24 mouse cellular contexts compared by ENCODE assay signal in genomic region chr5:72222902-72223301, GRCm38 (mm10). TPM values are rescaled to one million over a fixed set of nuclear protein-coding genes. Genes with fewer than 3 reads are reported as not detected.
DNase-seq lines count a peak whose midpoint lies in the region; ATAC-seq lines count a peak whose summit lies in the region.
"Had no signal": no experiment of that assay in that cellular context is flagged by ENCODE, and none has a peak within 500 bp of the region (broad histone marks: within the 10 kb centered on the region; RNA-seq: fewer than 3 reads in every experiment).

No protein-coding gene starts in this region.

- H3K4me3 ChIP-seq in liver, embryonic 13.5 days (replicated peaks): no peak overlapping the region
- H3K4me3 ChIP-seq in forebrain, embryonic 15.5 days: no peak overlapping the region
- H3K4me3 ChIP-seq: kidney, embryonic 15.5 days; limb, embryonic 12.5 days; neural tube, embryonic 15.5 days had no signal

- no peak overlapping the region for H3K4me2 ChIP-seq in liver, embryonic 13.5 days
- no peak overlapping the region for H3K4me2 ChIP-seq in forebrain, embryonic 15.5 days (replicated peaks)
- H3K4me2 ChIP-seq: kidney, embryonic 15.5 days; limb, embryonic 12.5 days; neural tube, embryonic 15.5 days had no signal

- no peaks in the 10 kb centered on the region for H3K27me3 ChIP-seq in liver, embryonic 13.5 days
- no peaks in the 10 kb centered on the region for H3K27me3 ChIP-seq in forebrain, embryonic 15.5 days
- H3K27me3 ChIP-seq: kidney, embryonic 15.5 days; limb, embryonic 12.5 days; neural tube, embryonic 15.5 days had no signal

- no peak overlapping the region for H3K9ac ChIP-seq in liver, embryonic 13.5 days
- no peak overlapping the region for H3K9ac ChIP-seq in forebrain, embryonic 15.5 days (replicated peaks)
- H3K9ac ChIP-seq: kidney, embryonic 15.5 days; limb, embryonic 12.5 days; neural tube, embryonic 15.5 days had no signal

- H3K9me3 ChIP-seq in liver, embryonic 13.5 days (replicated peaks): no peaks in the 10 kb centered on the region
- H3K9me3 ChIP-seq in forebrain, embryonic 15.5 days: no peaks in the 10 kb centered on the region
- H3K9me3 ChIP-seq: kidney, embryonic 15.5 days; limb, embryonic 12.5 days; neural tube, embryonic 15.5 days had no signal

- 80% methylated on average over 3 of the region's 3 CpGs for WGBS in liver, embryonic 13.5 days (ENCODE audit: insufficient replicate concordance)
- 88% methylated on average over 3 of the region's 3 CpGs for WGBS in forebrain, embryonic 15.5 days

- no peaks in the 10 kb centered on the region for H3K36me3 ChIP-seq in liver, embryonic 13.5 days
- H3K36me3 ChIP-seq in forebrain, embryonic 15.5 days: no peaks in the 10 kb centered on the region
- H3K36me3 ChIP-seq: kidney, embryonic 15.5 days; limb, embryonic 12.5 days; neural tube, embryonic 15.5 days had no signal

- no peak for ATAC-seq in liver, embryonic 13.5 days (ENCODE audit: low read depth)
- ATAC-seq in megakaryocyte, adult 5-6 weeks (ENCODE audit: poor library complexity, severe bottlenecking): peak; percentile 78
- ATAC-seq in forebrain, embryonic 15.5 days (replicated peaks): no peak
- ATAC-seq: activated CD4-positive, CD25-positive, alpha-beta regulatory T cell, adult 4 months; forebrain, embryonic 14.5 days; hindbrain, embryonic 16.5 days had no signal

- H3K4me1 ChIP-seq in liver, embryonic 13.5 days (replicated peaks): peaks cover 33% of the 10 kb centered on the region
- no peaks in the 10 kb centered on the region for H3K4me1 ChIP-seq in forebrain, embryonic 15.5 days
- H3K4me1 ChIP-seq: limb, embryonic 12.5 days; neural tube, embryonic 15.5 days had no signal

- DNase-seq in liver, embryonic 13.5 days: no peak
- DNase-seq in liver (no peak), 3T3-L1 (ENCODE audit: low read depth, low spot score) (peak; percentile 15), adipocyte (ENCODE audit: low spot score) (peak; percentile 78)
- DNase-seq in adrenal gland, adult 18-20 months (ENCODE audit: low spot score in 2 of 2): no peak
- DNase-seq: adrenal gland, postnatal 10 days; B cell, adult 2 months; cerebellum, adult 8-10 months; cerebellum, postnatal 36 days; gastrocnemius, postnatal 25 days; kidney, adult 18-20 months; lung, postnatal 4 days; midbrain, embryonic 14.5 days; retina, postnatal 1 day; right cerebral cortex, postnatal 14 days; thymus, postnatal 4 days had no signal

- H3K27ac ChIP-seq in liver, embryonic 13.5 days: peak overlapping the region; percentile 10; the same call in 1 of the 2 replicates
- H3K27ac ChIP-seq in forebrain, embryonic 15.5 days (replicated peaks): no peak overlapping the region
- H3K27ac ChIP-seq: kidney, embryonic 15.5 days; limb, embryonic 12.5 days; neural tube, embryonic 15.5 days had no signal

RNA-seq across cellular contexts. Expression of gene Commd8, which starts 54.9 kb away (rescaled TPM):
- polyA plus RNA-seq in liver, embryonic 13.5 days (2015; fragmentation: Nextera tagmentation; extraction: Ambion mirVana): 78.7 and 98.3 TPM in 2 replicates
- 231 and 298 TPM in 2 replicates for total RNA-seq in megakaryocyte, adult 5-6 weeks (2015)
- total RNA-seq in megakaryocyte, adult 5-6 weeks (2017): 142 and 175 TPM in 2 replicates
- 145 and 146 TPM in 2 replicates for polyA plus RNA-seq in forebrain, embryonic 15.5 days (2015; fragmentation: Nextera tagmentation; extraction: Ambion mirVana)
- 10 to 100 TPM; 53.5 to 56.1 TPM for total RNA-seq in adrenal gland, adult 18-20 months (2021)

Comparison
In these comparisons a context has a peak if more than half of its experiments do, and no peak if none do; other contexts are left out.
1. DNase-seq: peak in 3T3-L1 (single experiment) and adipocyte (single experiment); none in liver, embryonic 13.5 days (single experiment), liver (single experiment) and adrenal gland, adult 18-20 months (0 of 2).